Mouse (Mus musculus) MEL (cell line): ENCODE data around the gene Dand5. TPM values are rescaled to one million over a fixed set of nuclear protein-coding genes. Genes with fewer than 3 reads are reported as not detected.

Experiments
- DNase-seq: peaks from one replicate; pipeline ENCODE4 v3.0.0; 2011; ENCODE audit warnings: low read depth, low spot score
- H3K27ac ChIP-seq: 2 replicates; pipeline ENCODE4 v1.5.1; 2012; ENCODE audit warnings: low read depth, mild to moderate bottlenecking, control low read depth, low read length, moderate library complexity; ENCODE audit not compliant: control insufficient read depth
- H3K27me3 ChIP-seq, 2 experiments: fragments of 150-350 bp in 1 of 2; sonication (generic) in 1 of 2; 2 replicates each; pipeline ENCODE4 v1.6.1; 2012; ENCODE audit warnings: low read length in 2 of 2, mild to moderate bottlenecking in 2 of 2, improper control_type of control experiment in 1 of 2, moderate library complexity in 1 of 2; ENCODE audit not compliant: insufficient read depth in 2 of 2, control insufficient read depth in 1 of 2
- H3K36me3 ChIP-seq, 2 experiments: 2 replicates each; pipeline ENCODE4 v1.6.1; 2012 to 2014; ENCODE audit warnings: low read length in 2 of 2, improper control_type of control experiment in 1 of 2, inconsistent platforms in 1 of 2, mild to moderate bottlenecking in 1 of 2; ENCODE audit not compliant: insufficient read depth in 2 of 2, control insufficient read depth in 1 of 2
- H3K4me1 ChIP-seq, 2 experiments: fragments of 150-350 bp in 1 of 2; sonication (generic) in 1 of 2; 2 replicates each; pipeline ENCODE4 v1.6.1; 2012; ENCODE audit warnings: low read length in 2 of 2, improper control_type of control experiment in 1 of 2, mild to moderate bottlenecking in 1 of 2; ENCODE audit not compliant: insufficient read depth in 2 of 2, control insufficient read depth in 1 of 2
- H3K4me3 ChIP-seq, 2 experiments: fragments of 150-350 bp in 1 of 2; sonication (generic) in 1 of 2; 2 replicates each; pipeline ENCODE4 v1.5.1; 2012; ENCODE audit warnings: low read depth in 2 of 2, low read length in 2 of 2, mild to moderate bottlenecking in 2 of 2, moderate library complexity in 2 of 2, control low read depth in 1 of 2, improper control_type of control experiment in 1 of 2; ENCODE audit not compliant: control insufficient read depth in 1 of 2, insufficient read depth in 1 of 2
- H3K79me2 ChIP-seq: 2 replicates; pipeline ENCODE4 v1.6.1; 2012; ENCODE audit warnings: mild to moderate bottlenecking, low read length, moderate library complexity; ENCODE audit not compliant: control insufficient read depth, poor library complexity, insufficient read depth
- H3K9ac ChIP-seq: 2 replicates; pipeline ENCODE4 v1.6.1; 2012; ENCODE audit warnings: low read depth, mild to moderate bottlenecking, control low read depth, low read length, moderate library complexity; ENCODE audit not compliant: control insufficient read depth, poor library complexity, severe bottlenecking
- H3K9me3 ChIP-seq: fragments of 150-350 bp; sonication (generic); replicated peaks from 2 replicates; pipeline ENCODE4 v1.6.1; 2012; ENCODE audit warnings: mild to moderate bottlenecking, low read length, improper control_type of control experiment, moderate library complexity; ENCODE audit not compliant: insufficient read depth
- BHLHE40 ChIP-seq: IDR thresholded peaks from 2 replicates; pipeline ENCODE4 v1.6.1; 2012; ENCODE audit warnings: low read depth, mild to moderate bottlenecking, inconsistent platforms, low read length, improper control_type of control experiment, borderline replicate concordance
- CHD1 ChIP-seq: IDR thresholded peaks from 2 replicates; pipeline ENCODE4 v1.6.1; 2012; ENCODE audit warnings: low read depth, mild to moderate bottlenecking, inconsistent platforms, low read length, improper control_type of control experiment
- CTCF ChIP-seq, 3 experiments: IDR thresholded peaks in 2 of 3; conservative IDR thresholded peaks in 1 of 3; 2 replicates each; pipeline ENCODE4 v1.5.1; 2011 to 2012; ENCODE audit warnings: low read length in 3 of 3, low read depth in 2 of 3, mild to moderate bottlenecking in 2 of 3, improper control_type of control experiment in 1 of 3, inconsistent platforms in 1 of 3, mixed read lengths in 1 of 3, moderate library complexity in 1 of 3; ENCODE audit not compliant: control insufficient read depth in 1 of 3, insufficient read depth in 1 of 3, poor library complexity in 1 of 3, severe bottlenecking in 1 of 3
- E2F4 ChIP-seq: IDR thresholded peaks from 2 replicates; pipeline ENCODE4 v1.6.1; 2011; ENCODE audit warnings: low read depth, low read length, improper control_type of control experiment, borderline replicate concordance
- ELF1 ChIP-seq: IDR thresholded peaks from 2 replicates; pipeline ENCODE4 v1.6.1; 2014; ENCODE audit warnings: low read depth, mild to moderate bottlenecking, inconsistent platforms, low read length, improper control_type of control experiment, moderate library complexity
- ETS1 ChIP-seq: IDR thresholded peaks from 2 replicates; pipeline ENCODE4 v1.6.1; 2012; ENCODE audit warnings: low read depth, mild to moderate bottlenecking, inconsistent platforms, low read length, improper control_type of control experiment, moderate library complexity
- GABPA ChIP-seq: IDR thresholded peaks from 2 replicates; pipeline ENCODE4 v1.6.1; 2012; ENCODE audit warnings: low read depth, mild to moderate bottlenecking, inconsistent platforms, low read length, improper control_type of control experiment, moderate library complexity
- GATA1 ChIP-seq: IDR thresholded peaks from 2 replicates; pipeline ENCODE4 v1.6.1; 2011; ENCODE audit warnings: low read depth, low read length, improper control_type of control experiment
- HCFC1 ChIP-seq: IDR thresholded peaks from 2 replicates; pipeline ENCODE4 v1.6.1; 2012; ENCODE audit warnings: low read depth, mild to moderate bottlenecking, inconsistent platforms, low read length, improper control_type of control experiment, moderate library complexity
- JUND ChIP-seq: IDR thresholded peaks from 2 replicates; pipeline ENCODE4 v1.6.1; 2011; ENCODE audit warnings: low read depth, mild to moderate bottlenecking, improper control_type of control experiment, low read length
- MAFK ChIP-seq: IDR thresholded peaks from 2 replicates; pipeline ENCODE4 v1.6.1; 2011; ENCODE audit warnings: low read depth, mild to moderate bottlenecking, low read length, improper control_type of control experiment, borderline replicate concordance
- MAX ChIP-seq: IDR thresholded peaks from 2 replicates; pipeline ENCODE4 v1.6.1; 2011; ENCODE audit warnings: low read length, improper control_type of control experiment
- MXI1 ChIP-seq: IDR thresholded peaks from 2 replicates; pipeline ENCODE4 v1.6.1; 2011; ENCODE audit warnings: mild to moderate bottlenecking, low read depth, low read length, improper control_type of control experiment
- MYC ChIP-seq: IDR thresholded peaks from 2 replicates; pipeline ENCODE4 v1.6.1; 2011; ENCODE audit warnings: low read depth, mild to moderate bottlenecking, low read length, improper control_type of control experiment, moderate library complexity
- NRF1 ChIP-seq: IDR thresholded peaks from 2 replicates; pipeline ENCODE4 v1.6.1; 2014; ENCODE audit warnings: low read depth, mild to moderate bottlenecking, inconsistent platforms, low read length, improper control_type of control experiment, moderate library complexity; ENCODE audit not compliant: poor library complexity, insufficient read depth, severe bottlenecking
- RAD21 ChIP-seq: IDR thresholded peaks from 2 replicates; pipeline ENCODE4 v1.6.1; 2011; ENCODE audit warnings: mild to moderate bottlenecking, low read depth, low read length, improper control_type of control experiment
- RCOR1 ChIP-seq: IDR thresholded peaks from 2 replicates; pipeline ENCODE4 v1.6.1; 2012; ENCODE audit warnings: low read depth, mild to moderate bottlenecking, inconsistent platforms, low read length, improper control_type of control experiment
- SMC3 ChIP-seq: IDR thresholded peaks from 2 replicates; pipeline ENCODE4 v1.6.1; 2011; ENCODE audit warnings: low read depth, low read length, improper control_type of control experiment
- TAL1 ChIP-seq: IDR thresholded peaks from 2 replicates; pipeline ENCODE4 v1.6.1; 2012; ENCODE audit warnings: mild to moderate bottlenecking, inconsistent platforms, low read length, moderate library complexity, mixed read lengths
- TBP ChIP-seq: IDR thresholded peaks from 2 replicates; pipeline ENCODE4 v1.8.0; 2011; ENCODE audit warnings: low read depth, low read length, improper control_type of control experiment
- TCF12 ChIP-seq: IDR thresholded peaks from 2 replicates; pipeline ENCODE4 v1.6.1; 2014; ENCODE audit warnings: low read depth, mild to moderate bottlenecking, inconsistent platforms, low read length, improper control_type of control experiment, moderate library complexity
- UBTF ChIP-seq: IDR thresholded peaks from 2 replicates; pipeline ENCODE4 v1.6.1; 2012; ENCODE audit warnings: low read depth, mild to moderate bottlenecking, inconsistent platforms, low read length, improper control_type of control experiment, moderate library complexity, borderline replicate concordance; ENCODE audit not compliant: insufficient read depth
- USF1 ChIP-seq: IDR thresholded peaks from 2 replicates; pipeline ENCODE4 v1.6.1; 2014; ENCODE audit warnings: low read depth, mild to moderate bottlenecking, inconsistent platforms, low read length, improper control_type of control experiment, moderate library complexity
- USF2 ChIP-seq, 2 experiments: IDR thresholded peaks; 2 replicates each; pipeline ENCODE4 v1.6.1; 2011 to 2012; ENCODE audit warnings: improper control_type of control experiment in 2 of 2, low read length in 2 of 2, borderline replicate concordance in 1 of 2, inconsistent platforms in 1 of 2, low read depth in 1 of 2, mild to moderate bottlenecking in 1 of 2; ENCODE audit not compliant: insufficient read depth in 1 of 2
- ZKSCAN1 ChIP-seq: IDR thresholded peaks from 2 replicates; pipeline ENCODE4 v1.6.1; 2012; ENCODE audit warnings: low read depth, mild to moderate bottlenecking, inconsistent platforms, low read length, improper control_type of control experiment, moderate library complexity
- ZNF384 ChIP-seq: IDR thresholded peaks from 2 replicates; pipeline ENCODE4 v1.6.1; 2012; ENCODE audit warnings: low read depth, mild to moderate bottlenecking, inconsistent platforms, low read length, improper control_type of control experiment
- polyA plus RNA-seq, 2 experiments: library from polyadenylated mRNA; stranded (reverse) in 1 of 2; unstranded in 1 of 2; fragments of >175 nt in 1 of 2; fragments of >200 nt in 1 of 2; gene quantifications; 2 replicates each; pipeline versions ENCODE4 v1.2.1 to v1.2.4; 2012; ENCODE audit warnings: low replicate concordance in 2 of 2, low read depth in 1 of 2; ENCODE audit not compliant: insufficient read length in 2 of 2, insufficient read depth in 1 of 2, missing spikeins in 1 of 2
- total RNA-seq: library from RNA; depleted of rRNA; stranded (reverse); fragments of 300-350 nt; gene quantifications from 2 replicates; pipeline ENCODE4 v1.2.3, GENCODE M21; 2012

The Dand5 gene
- total and polyA plus RNA-seq, 3 experiments: 1.7 to 2.2 TPM; not detected in 1

GRCm38 (mm10) chr8:84856864-84857441, 34.3 kb upstream of the Dand5 start, which contains the start of gene Farsa (continued):
- no peak for TF ChIP-seq USF2 (IDR thresholded peaks at IDR 0.05; ENCODE audit: borderline replicate concordance in 1 of 2, insufficient read depth in 1 of 2, low read depth in 1 of 2, low read length in 2 of 2)
- TF ChIP-seq MAFK: no peak
- peak; percentile 93 for TF ChIP-seq MXI1
- TF ChIP-seq ZNF384: no peak
- TF ChIP-seq ELF1: peak; percentile 96
- TF ChIP-seq ETS1: peak; percentile 63; the same call in 1 of the 2 replicates
- no peak for TF ChIP-seq RAD21
- peak; percentile 30; the same call in 1 of the 2 replicates for TF ChIP-seq ZKSCAN1
- TF ChIP-seq UBTF: no peak
- TF ChIP-seq NRF1: peak; percentile 73
- TF ChIP-seq USF1: peak; percentile 59
- TF ChIP-seq CHD1: no peak; the same call in 1 of the 2 replicates
- TF ChIP-seq MAX: peak; percentile 93
- 0 out of 2 replicates have a peak, but pooled peaks have one; percentile 30 for TF ChIP-seq GABPA
- TF ChIP-seq GATA1: peak; percentile 86
- no peak for TF ChIP-seq TAL1

DNA sequence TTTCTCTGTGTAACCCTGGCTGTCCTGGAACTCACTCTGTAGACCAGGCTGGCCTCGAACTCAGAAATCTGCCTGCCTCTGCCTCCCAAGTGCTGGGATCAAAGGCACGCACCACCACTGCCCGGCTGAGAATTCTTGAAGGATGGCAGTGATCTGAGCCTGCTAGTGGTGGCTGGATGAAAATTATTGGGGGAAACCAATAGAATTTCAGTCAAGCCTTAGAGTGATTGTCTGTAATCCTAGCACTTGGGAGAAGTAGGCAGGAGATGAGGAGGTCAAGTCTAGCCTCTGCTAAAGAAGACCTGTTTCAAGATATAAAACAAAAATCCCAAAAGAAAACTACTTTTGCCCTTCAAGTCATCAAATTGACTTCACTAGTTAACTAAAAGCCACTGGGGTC, 33.8 kb upstream of the Dand5 start:
- Histone ChIP-seq H3K4me1 (peaks cover 5 to 8% of the 10 kb centered on the region in 2 experiments; a peak in 3 of 4 replicates), H3K79me2 (peaks cover 36% of the 10 kb centered on the region), H3K27me3 (no peaks in the 10 kb centered on the region), H3K27ac (no peak overlapping the region), H3K9me3 (no peaks in the 10 kb centered on the region), H3K9ac (no peak overlapping the region), H3K36me3 (peaks cover 10 to 18% of the 10 kb centered on the region in 2 experiments), H3K4me3 (no peak overlapping the region)
- TF ChIP-seq CTCF (IDR thresholded peaks at IDR 0.05 in 2 of 3, conservative IDR thresholded peaks at IDR 0.05 in 1 of 3; ENCODE audit: control insufficient read depth in 1 of 3, insufficient read depth in 1 of 3, low read depth in 2 of 3, low read length in 3 of 3, poor library complexity in 1 of 3, severe bottlenecking in 1 of 3): no peak
- TF ChIP-seq USF2 (IDR thresholded peaks at IDR 0.05; ENCODE audit: borderline replicate concordance in 1 of 2, insufficient read depth in 1 of 2, low read depth in 1 of 2, low read length in 2 of 2): no peak
- no peak for TF ChIP-seq ETS1
- no peak for TF ChIP-seq USF1
- no peak for TF ChIP-seq GABPA
- no peak for TF ChIP-seq NRF1
- no peak for TF ChIP-seq TBP
- TF ChIP-seq RAD21: no peak
- TF ChIP-seq RCOR1: no peak
- TF ChIP-seq MYC: no peak
- TF ChIP-seq BHLHE40: no peak
- TF ChIP-seq HCFC1: no peak
- TF ChIP-seq E2F4: no peak
- no peak for TF ChIP-seq SMC3
- TF ChIP-seq MAX: no peak
- TF ChIP-seq CHD1: no peak
- TF ChIP-seq UBTF: no peak
- TF ChIP-seq TCF12: no peak
- TF ChIP-seq JUND: no peak
- no peak for DNase-seq
